ENCODE assay signal across 8 mouse cellular contexts in the genomic region with DNA sequence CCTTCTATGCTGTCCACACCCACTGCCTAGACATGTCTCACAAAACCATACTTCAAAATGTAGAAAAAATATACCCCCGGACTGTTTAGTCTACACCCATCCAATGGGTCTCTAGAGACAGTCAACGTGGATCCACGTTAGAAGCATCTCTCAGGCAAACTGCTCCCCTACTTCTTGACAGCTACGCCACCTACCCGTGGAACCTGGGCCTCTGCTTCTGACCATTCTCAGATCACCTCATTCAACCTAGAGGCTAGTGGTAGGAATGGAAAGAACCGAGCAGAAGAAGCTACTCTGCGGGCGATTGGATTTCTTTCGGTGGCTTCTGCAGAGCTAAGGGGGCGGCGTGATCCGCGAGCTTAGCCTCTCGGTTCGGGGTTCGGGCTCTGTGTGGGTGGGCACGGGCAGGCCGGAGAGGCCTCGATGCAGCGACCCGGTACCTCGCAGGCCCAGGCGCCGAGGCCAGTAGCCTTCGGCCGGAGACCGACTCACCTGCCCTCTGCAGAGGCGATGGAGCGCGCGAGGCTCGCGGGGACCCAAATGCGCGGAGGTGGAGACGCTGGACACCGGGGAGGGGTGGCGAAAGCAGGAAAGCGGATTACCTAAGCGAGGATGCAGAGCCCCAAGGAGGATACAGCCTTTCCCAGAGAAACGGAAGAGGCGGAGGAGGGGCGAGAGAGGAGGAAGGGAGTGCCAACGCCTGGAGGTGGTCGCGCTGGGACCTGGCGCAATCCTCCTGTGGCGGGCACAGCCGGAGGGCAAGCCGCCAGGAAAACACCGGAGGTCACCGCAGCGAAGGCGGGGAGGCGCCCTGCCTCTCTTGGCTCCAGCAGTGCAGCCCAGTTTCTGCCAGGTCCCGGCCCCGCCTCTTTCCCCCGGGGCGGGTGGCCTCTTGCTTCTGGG. TPM values are rescaled to one million over a fixed set of nuclear protein-coding genes. Genes with fewer than 3 reads are reported as not detected.
DNase-seq lines count a peak whose midpoint lies in the region; ATAC-seq lines count a peak whose summit lies in the region.

A gene (minus strand): TSS at position 779 of the 903 bp plus-strand sequence.

- H3K36me3 ChIP-seq in intestine, embryonic 15.5 days, result no peaks in the 10 kb centered on the region
- no peaks in the 10 kb centered on the region for H3K36me3 ChIP-seq in midbrain, embryonic 11.5 days (ENCODE audit: control insufficient read depth, insufficient read depth, low read length)

- intact Hi-C loops in gastrocnemius, postnatal 36 days (cut with DNase I), result no loop called here
- intact Hi-C loops in left cerebral cortex, postnatal 4 days (cut with DNase I), result no loop called here

- H3K27ac ChIP-seq in intestine, embryonic 15.5 days, result peak within 1 kb of the TSS; percentile 79
- H3K27ac ChIP-seq in midbrain, embryonic 11.5 days (ENCODE audit: low read depth, low read length), result no peak within 1 kb of the TSS

- DNase-seq in adrenal gland, adult 8-10 months, result peak; percentile 87
- DNase-seq in embryo, embryonic 11.5 days (ENCODE audit: low read depth, low spot score), result peak; percentile 30
- DNase-seq in gastrocnemius, postnatal 36 days, result peak; percentile 78 to 79
- DNase-seq in left cerebral cortex, postnatal 4 days, result peak; percentile 77
- peak; percentile 94 for DNase-seq in midbrain, embryonic 11.5 days (ENCODE audit: low spot score, missing footprints)
- peak; percentile 63 for DNase-seq in right cerebral cortex, postnatal 4 days
- peak; percentile 75 for DNase-seq in yolk sac, embryonic 10.5 days (ENCODE audit: low spot score)

- H3K4me3 ChIP-seq in intestine, embryonic 15.5 days (replicated peaks), result peak within 1 kb of the TSS; percentile 70
- peak within 1 kb of the TSS; percentile 44 for H3K4me3 ChIP-seq in midbrain, embryonic 11.5 days (ENCODE audit: low read depth, low read length)

- peak within 1 kb of the TSS; percentile 79 for H3K9ac ChIP-seq in intestine, embryonic 15.5 days
- H3K9ac ChIP-seq in midbrain, embryonic 11.5 days (ENCODE audit: low read length), result peak within 1 kb of the TSS; percentile 64

- no peaks in the 10 kb centered on the region for H3K9me3 ChIP-seq in intestine, embryonic 15.5 days
- H3K9me3 ChIP-seq in midbrain, embryonic 11.5 days (ENCODE audit: control insufficient read depth, low read length), result no peaks in the 10 kb centered on the region

- ATAC-seq in intestine, embryonic 15.5 days, result peak; percentile 94
- ATAC-seq in midbrain, embryonic 11.5 days (ENCODE audit: low FRiP score), result peak; percentile 89

- peak within 1 kb of the TSS; percentile 95 for H3K4me2 ChIP-seq in intestine, embryonic 15.5 days (replicated peaks)
- H3K4me2 ChIP-seq in midbrain, embryonic 11.5 days, result peak within 1 kb of the TSS; percentile 57

- under 1% methylated on average over 59 of the region's 59 CpGs for WGBS in intestine, embryonic 15.5 days
- 1% methylated on average over 48 of the region's 59 CpGs for WGBS in midbrain, embryonic 11.5 days

- H3K27me3 ChIP-seq in intestine, embryonic 15.5 days (replicated peaks), result no peaks in the 10 kb centered on the region
- H3K27me3 ChIP-seq in midbrain, embryonic 11.5 days (ENCODE audit: control insufficient read depth, insufficient read depth, low read length), result no peaks in the 10 kb centered on the region

- 0 out of 2 replicates have a peak, but pooled peaks cover 3% of the 10 kb centered on the region for H3K4me1 ChIP-seq in intestine, embryonic 15.5 days (replicated peaks)
- H3K4me1 ChIP-seq in midbrain, embryonic 11.5 days (ENCODE audit: control insufficient read depth, insufficient read depth, low read length), result peaks cover 3% of the 10 kb centered on the region; the same call in 1 of the 2 replicates

RNA-seq across cellular contexts. Expression of the gene that starts here (rescaled TPM):
- total RNA-seq in adrenal gland, adult 8-10 months (2022), result 10 to 100 TPM; 17.1 to 24.0 (median 21.0) TPM
- 1 to 10 TPM; 6.6 to 9.0 TPM for total RNA-seq in gastrocnemius, postnatal 36 days (2021)
- 11.6 and 16.8 TPM in 2 replicates for polyA plus RNA-seq in intestine, embryonic 15.5 days (2015; fragmentation: Nextera tagmentation; extraction: Ambion mirVana)
- 10 to 100 TPM; 37.5 to 44.2 TPM for total RNA-seq in left cerebral cortex, postnatal 4 days (2021)
- polyA plus RNA-seq in midbrain, embryonic 11.5 days (2014; fragmentation: Nextera tagmentation; extraction: Ambion mirVana), result 9.8 and 11.6 TPM in 2 replicates

Comparison
In these comparisons a context has a peak if more than half of its experiments do, and no peak if none do; other contexts are left out.
1. DNase-seq: peak in every context shown above with its lines; median percentile 94 in midbrain, embryonic 11.5 days; 87 in adrenal gland, adult 8-10 months; 78 in gastrocnemius, postnatal 36 days; 77 in left cerebral cortex, postnatal 4 days; 75 in yolk sac, embryonic 10.5 days; 63 in right cerebral cortex, postnatal 4 days; 30 in embryo, embryonic 11.5 days.